Mouse (Mus musculus): ENCODE results near the gene Nav2.

Gene Nav2

GRCm38 (mm10) chr7:49330181-49330580, 421.7 kb downstream of the Nav2 start:
- no peak for DNase-seq (ENCODE audit: low spot score)

DNA sequence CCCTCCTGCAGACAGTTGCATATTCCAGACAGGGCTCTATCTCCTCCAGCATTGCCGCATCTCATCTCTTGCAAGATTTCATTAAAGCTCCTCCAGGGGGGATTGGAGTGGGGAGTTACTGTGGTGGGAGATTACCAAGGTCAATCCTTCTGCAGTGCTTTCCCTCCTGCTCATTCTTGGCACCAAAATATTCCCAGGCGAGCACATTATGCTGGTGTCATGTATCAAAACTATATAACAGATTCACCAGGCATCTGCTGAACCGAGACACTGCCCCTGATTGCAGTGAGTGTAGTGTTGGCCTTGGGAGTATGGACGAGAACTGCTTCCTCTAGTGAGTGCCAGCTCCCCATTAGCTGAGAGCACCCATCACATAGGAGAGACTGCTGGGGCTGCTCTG, 423.4 kb downstream of the Nav2 start:
- no peak for DNase-seq (ENCODE audit: low spot score)

DNA sequence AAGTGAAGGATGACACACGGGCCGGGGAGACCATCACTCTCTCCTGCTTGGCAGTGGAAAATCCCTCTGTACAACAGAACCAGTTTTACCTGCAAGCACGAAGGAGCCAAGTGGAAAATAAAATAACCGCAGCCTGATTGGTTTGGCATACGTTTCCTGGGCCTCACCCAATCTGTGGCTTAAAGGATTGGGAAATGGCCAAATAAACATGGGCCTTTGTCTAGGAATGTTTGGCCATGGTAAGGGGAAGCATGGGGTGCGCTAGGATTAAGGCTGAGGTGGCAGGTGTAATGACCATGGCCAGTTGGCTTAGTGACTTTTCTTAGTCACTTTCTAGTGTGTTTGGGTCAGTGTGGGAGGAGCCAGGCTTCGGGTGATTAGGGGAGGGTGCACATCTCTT, 424.1 kb downstream of the Nav2 start:
- DNase-seq (ENCODE audit: low spot score), result no peak

- peak; percentile 36 for DNase-seq (ENCODE audit: low spot score)
These were observed 425.6 kb downstream of the Nav2 start for GRCm38 (mm10) chr7:49334163-49334562.

GRCm38 (mm10) chr7:49335056-49335455, 426.5 kb downstream of the Nav2 start:
- no peak for DNase-seq (ENCODE audit: low spot score)

DNA sequence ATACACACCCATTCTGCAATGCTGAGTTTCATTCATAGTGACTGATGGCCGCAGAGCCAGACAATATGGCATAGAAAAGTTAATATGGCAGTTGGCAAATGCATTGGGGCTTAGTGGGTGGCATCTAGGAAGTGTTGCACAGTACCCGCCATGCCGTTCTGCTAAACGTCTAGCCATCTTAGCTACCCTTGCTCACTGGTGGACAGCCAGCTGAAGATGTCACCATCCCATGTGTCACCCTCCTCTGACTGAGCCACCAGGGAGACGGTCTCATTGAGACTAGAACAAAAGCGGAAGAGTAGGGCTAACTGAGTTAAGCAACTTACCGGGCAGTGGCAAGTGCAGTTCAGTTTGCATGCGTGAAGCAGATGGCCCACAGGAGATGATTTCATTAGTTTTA, 428.2 kb downstream of the Nav2 start:
- no peak for DNase-seq (ENCODE audit: low spot score)

DNA sequence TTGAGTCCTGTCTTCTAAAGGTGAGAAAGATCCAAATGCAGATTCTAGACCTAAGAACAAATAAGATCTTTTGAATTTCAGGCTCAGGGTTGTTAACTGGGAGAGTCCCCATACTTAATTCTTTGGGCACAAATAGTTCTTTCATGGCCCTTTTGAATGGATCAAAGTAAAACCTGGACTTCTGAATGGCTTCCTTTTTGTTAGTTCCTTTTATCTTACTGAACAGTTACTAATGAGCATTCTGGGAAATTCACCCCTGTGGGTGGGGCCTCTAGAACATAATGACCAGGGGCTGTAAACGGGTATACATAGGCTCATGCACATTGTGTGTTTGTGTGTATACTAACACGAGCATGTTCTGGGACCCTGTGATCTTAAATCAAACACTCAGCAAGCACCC, 429.2 kb downstream of the Nav2 start:
- DNase-seq (ENCODE audit: low spot score), result no peak

DNA sequence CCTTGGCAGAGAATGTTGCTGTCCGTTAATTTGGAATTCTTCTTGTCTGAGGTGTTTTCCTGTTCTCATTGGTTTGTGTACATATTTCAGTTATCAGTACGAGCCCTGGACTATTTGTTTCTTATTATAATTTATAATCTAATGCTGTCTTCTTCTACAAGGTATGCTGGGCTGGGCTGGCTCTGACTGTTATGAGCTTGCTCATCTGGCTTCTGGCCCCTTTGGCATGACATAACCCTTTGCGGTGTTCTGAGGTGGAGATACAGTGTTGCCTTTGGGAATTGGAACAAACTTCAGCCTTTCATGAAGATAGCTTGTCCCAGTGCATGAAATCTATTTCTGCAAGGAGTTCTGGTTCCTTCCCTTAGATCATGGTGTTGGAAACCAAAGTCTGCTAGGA, 431.4 kb downstream of the Nav2 start:
- DNase-seq (ENCODE audit: low spot score), result no peak

GRCm38 (mm10) chr7:49341151-49341918, 432.8 kb downstream of the Nav2 start:
- DNase-seq (ENCODE audit: low spot score), result no peak

- DNase-seq (ENCODE audit: low spot score), result no peak
These were observed 433.5 kb downstream of the Nav2 start for GRCm38 (mm10) chr7:49341919-49342529.

- no peak for DNase-seq (ENCODE audit: low spot score)
These were observed 434.1 kb downstream of the Nav2 start for GRCm38 (mm10) chr7:49342556-49343080.

- DNase-seq (ENCODE audit: low spot score), result peak; percentile 51
These were observed 434.6 kb downstream of the Nav2 start for GRCm38 (mm10) chr7:49343081-49343600.

DNA sequence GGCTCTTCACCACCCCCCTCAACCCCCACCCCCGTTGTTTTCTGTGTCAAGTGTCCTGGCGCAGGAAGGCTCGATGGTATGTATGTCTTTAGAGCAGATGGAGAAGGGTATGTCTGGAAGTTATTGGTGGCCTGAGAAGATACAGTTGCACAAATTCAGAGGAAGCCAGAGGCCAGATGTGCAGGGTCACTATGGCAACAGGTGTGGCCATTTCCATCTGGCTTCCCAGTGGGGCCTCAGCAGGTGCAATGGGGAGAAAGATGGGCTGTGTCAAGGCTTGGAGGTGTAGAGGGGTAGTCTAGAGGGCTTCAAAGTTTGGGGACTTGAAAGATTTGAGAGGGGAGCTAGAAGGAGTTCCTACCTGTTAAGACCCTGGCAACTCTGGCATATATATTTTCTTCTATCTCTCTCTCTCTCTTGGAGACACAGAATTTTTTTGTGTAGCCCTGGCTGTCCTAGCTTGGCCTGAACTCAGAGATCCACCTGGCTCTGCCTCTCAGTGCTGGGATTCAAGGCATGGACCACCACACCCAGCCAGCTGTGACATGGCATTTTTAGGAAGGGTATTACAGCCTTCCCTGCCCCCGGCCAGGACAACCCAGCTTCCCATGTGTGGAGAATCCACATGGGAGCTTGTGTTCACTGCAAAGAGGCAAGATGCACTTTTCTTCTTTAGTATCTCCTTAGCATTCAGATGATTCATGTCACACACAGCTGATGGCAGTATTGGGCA, 435.4 kb downstream of the Nav2 start:
- DNase-seq (ENCODE audit: low spot score), result no peak

DNA sequence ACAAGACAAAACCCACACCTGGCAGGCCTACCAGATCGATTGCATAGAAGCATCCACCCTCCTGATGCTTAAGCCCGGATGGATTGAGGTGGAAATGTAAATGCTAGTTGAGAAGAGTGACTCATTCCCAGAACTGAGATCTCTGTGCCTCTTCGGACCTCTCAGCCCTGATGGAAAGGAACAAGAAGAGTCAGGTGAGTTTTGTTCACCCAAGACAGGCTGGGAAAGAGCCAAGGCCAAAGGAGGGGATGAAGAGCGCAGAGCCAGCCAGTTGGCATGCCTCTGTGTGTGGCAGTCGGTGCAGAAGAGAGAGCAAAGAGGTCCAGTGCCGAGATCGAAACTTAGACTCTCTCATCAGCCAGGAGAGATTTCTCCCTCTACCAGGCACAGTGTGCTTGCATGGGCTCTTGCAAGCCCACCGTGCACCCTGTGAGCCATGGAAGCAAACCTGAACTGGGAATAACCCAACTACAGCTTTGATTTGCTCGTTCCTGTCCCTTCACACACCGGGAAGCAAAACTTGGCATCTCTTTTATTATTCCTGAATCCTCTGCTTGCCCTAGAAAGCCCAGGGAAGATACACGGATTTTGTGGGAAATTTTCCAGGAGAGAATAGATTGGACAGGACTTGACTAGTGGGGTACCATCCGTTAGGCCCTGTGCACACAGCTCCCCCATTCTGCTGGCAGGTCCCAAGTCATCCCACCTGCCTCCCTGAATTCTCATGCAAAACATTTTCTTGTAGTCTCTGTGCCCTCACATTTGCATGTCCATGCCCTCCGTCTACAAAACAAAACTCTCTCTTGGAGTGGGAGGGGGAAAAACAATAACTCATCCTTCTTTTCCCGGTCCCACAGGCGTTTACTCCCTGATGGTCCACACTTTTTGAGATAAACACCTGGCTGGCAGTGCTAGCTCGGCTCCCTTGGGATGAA, 439.1 kb downstream of the Nav2 start:
- no peak for DNase-seq (ENCODE audit: low spot score)

GRCm38 (mm10) chr7:49348636-49349035, 440.1 kb downstream of the Nav2 start:
- no peak for DNase-seq (ENCODE audit: low spot score)

DNA sequence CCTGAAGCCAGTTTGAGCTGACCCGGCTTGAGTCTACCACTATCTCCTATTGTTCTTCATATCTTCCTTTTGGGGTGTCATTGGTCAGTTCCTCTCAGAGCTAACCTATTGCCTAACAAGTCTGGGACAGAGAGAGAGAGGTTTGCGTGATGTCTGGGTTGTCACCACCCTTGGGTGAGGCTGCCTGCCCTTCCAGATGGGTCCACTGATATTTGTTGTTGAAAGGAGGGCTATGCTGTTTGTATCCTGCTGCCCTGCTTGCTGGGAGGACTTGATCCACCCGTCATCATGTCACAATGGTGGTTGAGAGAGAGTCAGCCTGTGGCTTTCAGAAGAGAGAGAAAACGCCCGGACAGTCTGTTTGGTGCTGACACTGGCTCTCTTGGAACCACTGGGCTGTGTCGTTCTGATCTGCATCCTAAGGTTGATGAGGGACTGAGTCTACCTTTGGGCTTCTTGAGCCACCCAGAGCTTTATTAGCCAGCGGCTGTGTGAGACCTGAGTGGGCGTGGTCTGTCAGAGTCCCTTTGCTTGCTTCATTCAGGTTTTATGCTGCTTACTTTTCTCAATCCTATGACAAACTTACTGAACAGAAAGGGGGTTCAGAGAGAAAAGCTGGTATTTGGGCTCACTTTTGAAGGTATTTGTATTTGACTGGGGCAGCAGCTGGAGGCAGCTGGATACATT, 441.9 kb downstream of the Nav2 start:
- no peak for DNase-seq (ENCODE audit: low spot score)

GRCm38 (mm10) chr7:49351596-49352258, 443.2 kb downstream of the Nav2 start:
- DNase-seq (ENCODE audit: low spot score), result no peak

- DNase-seq (ENCODE audit: low spot score), result no peak
These were observed 449.1 kb downstream of the Nav2 start for GRCm38 (mm10) chr7:49357441-49358165.

DNA sequence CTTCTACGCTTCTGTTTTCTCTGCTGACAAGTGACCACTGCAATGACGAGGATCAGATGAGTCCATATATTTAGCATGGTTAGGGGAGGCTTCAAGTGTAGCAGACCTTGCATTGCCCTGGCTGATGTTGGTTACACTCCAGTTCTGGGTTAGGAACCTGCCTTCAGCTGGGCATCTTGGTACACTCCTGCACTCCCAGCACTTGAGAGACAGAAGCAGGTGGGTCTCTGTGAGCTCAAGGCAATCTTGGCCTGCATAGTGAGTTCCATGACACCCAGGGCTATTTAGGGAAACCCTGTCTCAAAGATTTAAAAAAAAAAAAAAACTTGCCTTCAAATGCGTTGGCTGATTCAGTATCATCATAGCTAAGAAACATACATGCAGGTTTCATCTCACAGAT, 450.6 kb downstream of the Nav2 start:
- no peak for DNase-seq (ENCODE audit: low spot score)

GRCm38 (mm10) chr7:49360597-49360996, 452.1 kb downstream of the Nav2 start:
- DNase-seq (ENCODE audit: low spot score), result no peak
